Mouse (Mus musculus) midbrain, embryonic 14.5 days (tissue): ENCODE results near the gene Kcnk12. TPM values are rescaled to one million over a fixed set of nuclear protein-coding genes. Genes with fewer than 3 reads are reported as not detected.

Experiments used
- ATAC-seq: fragments of 200-750 bp; cut with Nextera tagmentation; 2 replicates; pipeline ENCODE4 v1.8.0; 2017; ENCODE audit warnings: moderate number of reproducible peaks, moderate library complexity; ENCODE audit not compliant: low FRiP score, low TSS enrichment
- DNase-seq: peaks from one replicate; pipeline ENCODE4 v3.0.0-alpha.2; 2015
- H3K27ac ChIP-seq: fragments of 300-500 bp; sonication (generic); replicated peaks from 2 replicates; pipeline ENCODE4 v1.5.1; 2014; ENCODE audit warnings: mild to moderate bottlenecking, low read depth, low read length, moderate library complexity
- H3K27me3 ChIP-seq: fragments of 300-500 bp; sonication (generic); 2 replicates; pipeline ENCODE4 v1.6.1; 2014; ENCODE audit warnings: low read length, control low read depth, mixed read lengths; ENCODE audit not compliant: control insufficient read depth, insufficient read depth
- H3K36me3 ChIP-seq: fragments of 300-500 bp; sonication (generic); 2 replicates; pipeline ENCODE4 v1.6.1; 2014; ENCODE audit warnings: low read length, control low read depth; ENCODE audit not compliant: control insufficient read depth, insufficient read depth
- H3K4me1 ChIP-seq: fragments of 300-500 bp; sonication (generic); 2 replicates; pipeline ENCODE4 v1.6.1; 2014; ENCODE audit warnings: mild to moderate bottlenecking, antibody characterized with exemption, low read length, control low read depth; ENCODE audit not compliant: control insufficient read depth, insufficient read depth
- H3K4me2 ChIP-seq: fragments of 300-500 bp; sonication (generic); 2 replicates; pipeline ENCODE4 v1.6.1; 2014; ENCODE audit warnings: mild to moderate bottlenecking, low read length, moderate library complexity
- H3K4me3 ChIP-seq: fragments of 300-500 bp; sonication (generic); replicated peaks from 2 replicates; pipeline ENCODE4 v1.5.1; 2014; ENCODE audit warnings: low read depth, low read length
- H3K9ac ChIP-seq: fragments of 300-500 bp; sonication (generic); replicated peaks from 2 replicates; pipeline ENCODE4 v1.6.1; 2014; ENCODE audit warnings: mild to moderate bottlenecking, low read length, moderate library complexity
- H3K9me3 ChIP-seq: fragments of 300-500 bp; sonication (generic); 2 replicates; pipeline ENCODE4 v1.6.1; 2016; ENCODE audit warnings: low read length, control low read depth, mixed read lengths; ENCODE audit not compliant: control insufficient read depth
- WGBS: fragments of 180-500 bp; shearing (Covaris S2); extraction: QIAGEN DNeasy Blood & Tissue Kit; methylation state at CpG from one replicate; pipeline ENCODE4 v1.1.7; 2014; 5-methylcytosine and 5-hydroxymethylcytosine counted together
- polyA plus RNA-seq: library from polyadenylated mRNA; unstranded; fragments of >200 nt; fragmentation: Nextera tagmentation; extraction: Ambion mirVana; gene quantifications from 2 replicates; pipeline ENCODE4 v1.2.1, GENCODE M21; 2014

The Kcnk12 gene
- polyA plus RNA-seq, 1 experiment from 2014 or later = 0.70 TPM

GRCm38 (mm10) chr17:87791517-87792098, 6.2 kb downstream of the Kcnk12 start:
- peaks cover 18% of the 10 kb centered on the region; the same call in 1 of the 2 replicates for H3K27me3 ChIP-seq
- no peak overlapping the region for H3K27ac ChIP-seq
- 81% methylated on average over 7 of the region's 7 CpGs for whole genome bisulfite sequencing
- ATAC-seq (no peak), DNase-seq (no peak)
- no peak overlapping the region for H3K9ac ChIP-seq
- no peaks in the 10 kb centered on the region for H3K4me1 ChIP-seq
- H3K9me3 ChIP-seq = no peaks in the 10 kb centered on the region
- H3K4me2 ChIP-seq = no peak overlapping the region
- H3K36me3 ChIP-seq = no peaks in the 10 kb centered on the region
- H3K4me3 ChIP-seq = no peak overlapping the region

- Histone ChIP-seq H3K9ac (no peak overlapping the region), H3K27me3 (peaks cover 9% of the 10 kb centered on the region; the same call in 1 of the 2 replicates), H3K4me2 (no peak overlapping the region), H3K36me3 (no peaks in the 10 kb centered on the region), H3K4me3 (no peak overlapping the region), H3K9me3 (no peaks in the 10 kb centered on the region), H3K4me1 (no peaks in the 10 kb centered on the region), H3K27ac (no peak overlapping the region)
- WGBS = 97% methylated on average over 5 of the region's 5 CpGs
- ATAC-seq (no peak), DNase-seq (no peak)
Measured at GRCm38 (mm10) chr17:87790661-87791060, 7.1 kb downstream of the Kcnk12 start.

- ATAC-seq = no peak
Measured at GRCm38 (mm10) chr17:87788216-87788615, 9.6 kb downstream of the Kcnk12 start.

GRCm38 (mm10) chr17:87787711-87788110, 10.1 kb downstream of the Kcnk12 start:
- Histone ChIP-seq H3K27ac (no peak overlapping the region), H3K9me3 (no peaks in the 10 kb centered on the region), H3K36me3 (no peaks in the 10 kb centered on the region), H3K4me1 (no peaks in the 10 kb centered on the region), H3K4me2 (no peak overlapping the region), H3K27me3 (no peaks in the 10 kb centered on the region), H3K4me3 (no peak overlapping the region), H3K9ac (no peak overlapping the region)
- ATAC-seq = no peak
- WGBS = 93% methylated on average over 4 of the region's 4 CpGs
- DNase-seq = no peak

More at GRCm38 (mm10) chr17:87788216-87788615, 9.6 kb downstream of the Kcnk12 start:
- H3K36me3 ChIP-seq = no peaks in the 10 kb centered on the region
- H3K4me3 ChIP-seq = no peak overlapping the region
- no peak overlapping the region for H3K9ac ChIP-seq
- DNase-seq = no peak
- 87% methylated on average over 6 of the region's 6 CpGs for WGBS
- no peaks in the 10 kb centered on the region for H3K27me3 ChIP-seq
- H3K9me3 ChIP-seq = no peaks in the 10 kb centered on the region
- no peak overlapping the region for H3K4me2 ChIP-seq
- no peak overlapping the region for H3K27ac ChIP-seq
- H3K4me1 ChIP-seq = no peaks in the 10 kb centered on the region

- WGBS = 97% methylated on average over 15 of the region's 15 CpGs
Measured at GRCm38 (mm10) chr17:87785721-87786120, 12.1 kb downstream of the Kcnk12 start.

GRCm38 (mm10) chr17:87784911-87785310, 12.9 kb downstream of the Kcnk12 start:
- Histone ChIP-seq H3K4me1 (no peaks in the 10 kb centered on the region), H3K9ac (no peak overlapping the region), H3K4me2 (no peak overlapping the region), H3K4me3 (no peak overlapping the region), H3K9me3 (no peaks in the 10 kb centered on the region), H3K27ac (no peak overlapping the region), H3K27me3 (no peaks in the 10 kb centered on the region), H3K36me3 (no peaks in the 10 kb centered on the region)
- DNase-seq = no peak
- 84% methylated on average over 2 of the region's 2 CpGs for WGBS
- no peak for ATAC-seq

More at GRCm38 (mm10) chr17:87785721-87786120, 12.1 kb downstream of the Kcnk12 start:
- ATAC-seq (no peak), DNase-seq (no peak)
- Histone ChIP-seq H3K4me2 (no peak overlapping the region), H3K27me3 (no peaks in the 10 kb centered on the region), H3K36me3 (no peaks in the 10 kb centered on the region), H3K27ac (no peak overlapping the region), H3K9me3 (no peaks in the 10 kb centered on the region), H3K4me1 (no peaks in the 10 kb centered on the region), H3K9ac (no peak overlapping the region), H3K4me3 (no peak overlapping the region)

GRCm38 (mm10) chr17:87784141-87784831, 13.5 kb downstream of the Kcnk12 start:
- WGBS = 74% methylated on average over 14 of the region's 14 CpGs
- Histone ChIP-seq H3K4me2 (no peak overlapping the region), H3K9ac (no peak overlapping the region), H3K36me3 (no peaks in the 10 kb centered on the region), H3K9me3 (no peaks in the 10 kb centered on the region), H3K27ac (no peak overlapping the region), H3K27me3 (no peaks in the 10 kb centered on the region), H3K4me3 (no peak overlapping the region), H3K4me1 (no peaks in the 10 kb centered on the region)
- ATAC-seq (no peak), DNase-seq (no peak)

- Histone ChIP-seq H3K27me3 (no peaks in the 10 kb centered on the region), H3K36me3 (no peaks in the 10 kb centered on the region), H3K9me3 (no peaks in the 10 kb centered on the region), H3K27ac (no peak overlapping the region), H3K4me2 (no peak overlapping the region), H3K4me1 (no peaks in the 10 kb centered on the region), H3K9ac (no peak overlapping the region), H3K4me3 (no peak overlapping the region)
- 95% methylated on average over 5 of the region's 5 CpGs for WGBS
- ATAC-seq = no peak
- DNase-seq = no peak
Measured at GRCm38 (mm10) chr17:87781244-87781643, 16.6 kb downstream of the Kcnk12 start.

GRCm38 (mm10) chr17:87780164-87780563, 17.6 kb downstream of the Kcnk12 start:
- 70% methylated on average over 2 of the region's 2 CpGs for WGBS
- no peak for ATAC-seq
- H3K4me2 ChIP-seq = no peak overlapping the region

More at GRCm38 (mm10) chr17:87780164-87780563, 17.6 kb downstream of the Kcnk12 start:
- no peaks in the 10 kb centered on the region for H3K36me3 ChIP-seq
- DNase-seq = no peak
- no peak overlapping the region for H3K9ac ChIP-seq
- no peak overlapping the region for H3K27ac ChIP-seq
- H3K27me3 ChIP-seq = no peaks in the 10 kb centered on the region
- H3K4me1 ChIP-seq = no peaks in the 10 kb centered on the region
- no peaks in the 10 kb centered on the region for H3K9me3 ChIP-seq
- no peak overlapping the region for H3K4me3 ChIP-seq
